Mouse (Mus musculus): ENCODE results near the gene Defb23. TPM values are rescaled to one million over a fixed set of nuclear protein-coding genes. Genes with fewer than 3 reads are reported as not detected.

The Defb23 gene
- not detected in 2 replicates for polyA plus RNA-seq (2015; fragmentation: Nextera tagmentation; extraction: Ambion mirVana)

- H3K4me2 ChIP-seq (ENCODE audit: low read length): no peak within 1 kb of the TSS
- no peak within 1 kb of the TSS for H3K27ac ChIP-seq (ENCODE audit: low read depth, low read length)
- no peaks in the 10 kb centered on the region for H3K36me3 ChIP-seq (ENCODE audit: control insufficient read depth, insufficient read depth, low read length)
- H3K27me3 ChIP-seq (replicated peaks; ENCODE audit: control insufficient read depth, insufficient read depth, low read length): no peaks in the 10 kb centered on the region
- no peak for ATAC-seq
- H3K4me3 ChIP-seq (ENCODE audit: low read length): no peak within 1 kb of the TSS
- H3K4me1 ChIP-seq (ENCODE audit: control insufficient read depth, insufficient read depth, low read depth, low read length): no peaks in the 10 kb centered on the region
- 0 out of 2 replicates have a peak, but pooled peaks cover 2% of the 10 kb centered on the region for H3K9me3 ChIP-seq (ENCODE audit: control insufficient read depth, low read length)
- no peak within 1 kb of the TSS for H3K9ac ChIP-seq (ENCODE audit: low read depth, low read length)
- WGBS: 92% methylated on average over 3 of the region's 3 CpGs
These were observed at the start of gene Defb23 for GRCm38 (mm10) chr2:152464570-152465150. Gene Defb23, minus strand, starts transcription at chr2:152464620.

- no peak within 1 kb of the TSS for H3K9ac ChIP-seq (ENCODE audit: low read depth, low read length)
- WGBS: 50% methylated on average over 1 of the region's 1 CpGs
- no peak within 1 kb of the TSS for H3K4me2 ChIP-seq (ENCODE audit: low read length)
- H3K27ac ChIP-seq (ENCODE audit: low read depth, low read length): no peak within 1 kb of the TSS
- no peaks in the 10 kb centered on the region for H3K4me1 ChIP-seq (ENCODE audit: control insufficient read depth, insufficient read depth, low read depth, low read length)
- H3K27me3 ChIP-seq (replicated peaks; ENCODE audit: control insufficient read depth, insufficient read depth, low read length): no peaks in the 10 kb centered on the region
- no peak within 1 kb of the TSS for H3K4me3 ChIP-seq (ENCODE audit: low read length)
- no peak for ATAC-seq
- H3K9me3 ChIP-seq (ENCODE audit: control insufficient read depth, low read length): no peaks in the 10 kb centered on the region
- no peaks in the 10 kb centered on the region for H3K36me3 ChIP-seq (ENCODE audit: control insufficient read depth, insufficient read depth, low read length)
These were observed 47.2 kb upstream of the Defb23 start, which contains the start of gene Defb26 for GRCm38 (mm10) chr2:152511592-152511991. Gene Defb26, minus strand, starts transcription at chr2:152511692.

DNA sequence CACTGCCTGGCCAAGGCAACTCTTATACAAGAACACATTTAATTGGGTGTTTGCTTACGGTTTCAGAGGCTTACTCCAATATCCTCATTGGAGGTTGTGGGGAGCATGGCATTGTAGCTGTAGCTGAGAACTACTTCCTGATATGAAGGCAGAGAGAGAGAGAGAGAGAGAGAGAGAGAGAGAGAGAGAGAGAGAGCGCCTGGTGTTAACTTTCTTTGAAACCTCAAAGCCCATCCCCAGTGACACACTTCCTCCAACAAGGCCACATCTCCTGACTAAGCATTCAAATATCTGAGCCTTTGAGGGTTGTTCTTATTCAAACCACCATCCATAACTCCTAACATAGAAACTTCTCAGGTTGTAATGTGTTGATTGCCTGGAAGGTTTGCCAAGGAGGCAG is 39.5 kb upstream of the Defb23 start:
- Histone ChIP-seq H3K27me3 (replicated peaks; ENCODE audit: control insufficient read depth, insufficient read depth, low read length) (no peaks in the 10 kb centered on the region), H3K36me3 (ENCODE audit: control insufficient read depth, insufficient read depth, low read length) (no peaks in the 10 kb centered on the region), H3K4me3 (ENCODE audit: low read length) (no peak overlapping the region), H3K27ac (ENCODE audit: low read depth, low read length) (no peak overlapping the region), H3K4me1 (ENCODE audit: control insufficient read depth, insufficient read depth, low read depth, low read length) (no peaks in the 10 kb centered on the region), H3K9ac (ENCODE audit: low read depth, low read length) (no peak overlapping the region), H3K4me2 (ENCODE audit: low read length) (no peak overlapping the region), H3K9me3 (ENCODE audit: control insufficient read depth, low read length) (no peaks in the 10 kb centered on the region)
- ATAC-seq: no peak
- 87% methylated on average over 2 of the region's 2 CpGs for WGBS

GRCm38 (mm10) chr2:152500863-152501229 is 36.4 kb upstream of the Defb23 start:
- Histone ChIP-seq H3K27ac (ENCODE audit: low read depth, low read length) (no peak overlapping the region), H3K4me2 (ENCODE audit: low read length) (no peak overlapping the region), H3K4me3 (ENCODE audit: low read length) (no peak overlapping the region), H3K4me1 (ENCODE audit: control insufficient read depth, insufficient read depth, low read depth, low read length) (no peaks in the 10 kb centered on the region), H3K27me3 (replicated peaks; ENCODE audit: control insufficient read depth, insufficient read depth, low read length) (no peaks in the 10 kb centered on the region), H3K9ac (ENCODE audit: low read depth, low read length) (no peak overlapping the region), H3K9me3 (ENCODE audit: control insufficient read depth, low read length) (no peaks in the 10 kb centered on the region), H3K36me3 (ENCODE audit: control insufficient read depth, insufficient read depth, low read length) (no peaks in the 10 kb centered on the region)
- WGBS: 76% methylated on average over 6 of the region's 6 CpGs
- no peak for ATAC-seq

GRCm38 (mm10) chr2:152500204-152500862 is 35.9 kb upstream of the Defb23 start:
- Histone ChIP-seq H3K9me3 (ENCODE audit: control insufficient read depth, low read length) (no peaks in the 10 kb centered on the region), H3K9ac (ENCODE audit: low read depth, low read length) (no peak overlapping the region), H3K4me2 (ENCODE audit: low read length) (no peak overlapping the region), H3K27ac (ENCODE audit: low read depth, low read length) (no peak overlapping the region), H3K4me1 (ENCODE audit: control insufficient read depth, insufficient read depth, low read depth, low read length) (no peaks in the 10 kb centered on the region), H3K36me3 (ENCODE audit: control insufficient read depth, insufficient read depth, low read length) (no peaks in the 10 kb centered on the region), H3K4me3 (ENCODE audit: low read length) (no peak overlapping the region), H3K27me3 (replicated peaks; ENCODE audit: control insufficient read depth, insufficient read depth, low read length) (no peaks in the 10 kb centered on the region)
- WGBS: 76% methylated on average over 7 of the region's 7 CpGs
- ATAC-seq: no peak

- no peak overlapping the region for H3K9ac ChIP-seq (ENCODE audit: low read depth, low read length)
- no peaks in the 10 kb centered on the region for H3K27me3 ChIP-seq (replicated peaks; ENCODE audit: control insufficient read depth, insufficient read depth, low read length)
- no peak overlapping the region for H3K27ac ChIP-seq (ENCODE audit: low read depth, low read length)
- 79% methylated on average over 6 of the region's 6 CpGs for WGBS
- H3K4me1 ChIP-seq (ENCODE audit: control insufficient read depth, insufficient read depth, low read depth, low read length): no peaks in the 10 kb centered on the region
- H3K4me3 ChIP-seq (ENCODE audit: low read length): no peak overlapping the region
- no peaks in the 10 kb centered on the region for H3K9me3 ChIP-seq (ENCODE audit: control insufficient read depth, low read length)
- no peak for ATAC-seq
- no peaks in the 10 kb centered on the region for H3K36me3 ChIP-seq (ENCODE audit: control insufficient read depth, insufficient read depth, low read length)
- no peak overlapping the region for H3K4me2 ChIP-seq (ENCODE audit: low read length)
These were observed 33.6 kb upstream of the Defb23 start for GRCm38 (mm10) chr2:152498020-152498419.

- ATAC-seq: no peak
- no peak overlapping the region for H3K4me2 ChIP-seq (ENCODE audit: low read length)
- H3K36me3 ChIP-seq (ENCODE audit: control insufficient read depth, insufficient read depth, low read length): no peaks in the 10 kb centered on the region
- no peak overlapping the region for H3K27ac ChIP-seq (ENCODE audit: low read depth, low read length)
- 74% methylated on average over 6 of the region's 6 CpGs for WGBS
- H3K4me3 ChIP-seq (ENCODE audit: low read length): no peak overlapping the region
- H3K27me3 ChIP-seq (replicated peaks; ENCODE audit: control insufficient read depth, insufficient read depth, low read length): no peaks in the 10 kb centered on the region
- H3K9ac ChIP-seq (ENCODE audit: low read depth, low read length): no peak overlapping the region
- H3K4me1 ChIP-seq (ENCODE audit: control insufficient read depth, insufficient read depth, low read depth, low read length): no peaks in the 10 kb centered on the region
- no peaks in the 10 kb centered on the region for H3K9me3 ChIP-seq (ENCODE audit: control insufficient read depth, low read length)
These were observed 28.7 kb upstream of the Defb23 start for GRCm38 (mm10) chr2:152493151-152493550.

DNA sequence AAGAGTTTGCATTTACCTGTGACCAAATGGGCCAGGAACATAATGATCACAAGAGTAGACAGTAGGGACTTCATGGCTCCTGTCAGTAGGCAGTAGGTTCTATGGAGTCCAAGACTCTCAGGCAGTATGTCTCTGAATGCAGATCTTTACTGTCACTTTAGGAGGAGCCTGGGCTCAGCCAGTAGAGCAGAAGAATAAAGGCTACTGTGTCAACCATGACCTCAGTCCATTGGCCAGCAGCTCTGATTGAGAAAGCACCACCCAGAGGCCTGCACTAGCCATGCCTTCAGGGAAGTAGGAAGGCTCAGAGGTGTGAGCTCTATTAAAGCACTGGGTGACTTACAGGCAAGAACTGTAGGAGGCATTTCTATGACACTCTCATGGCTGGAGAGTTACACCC is 25.6 kb upstream of the Defb23 start, which contains the start of gene Defb22:
TSS of gene Defb22 (minus strand) at position 101 of the 400 bp plus-strand sequence.
- ATAC-seq: no peak
- H3K4me3 ChIP-seq (ENCODE audit: low read length): no peak within 1 kb of the TSS
- no peak within 1 kb of the TSS for H3K9ac ChIP-seq (ENCODE audit: low read depth, low read length)
- no peaks in the 10 kb centered on the region for H3K36me3 ChIP-seq (ENCODE audit: control insufficient read depth, insufficient read depth, low read length)
- H3K4me2 ChIP-seq (ENCODE audit: low read length): no peak within 1 kb of the TSS
- H3K27me3 ChIP-seq (replicated peaks; ENCODE audit: control insufficient read depth, insufficient read depth, low read length): no peaks in the 10 kb centered on the region
- no peaks in the 10 kb centered on the region for H3K9me3 ChIP-seq (ENCODE audit: control insufficient read depth, low read length)
- no peak within 1 kb of the TSS for H3K27ac ChIP-seq (ENCODE audit: low read depth, low read length)
- no peaks in the 10 kb centered on the region for H3K4me1 ChIP-seq (ENCODE audit: control insufficient read depth, insufficient read depth, low read depth, low read length)

GRCm38 (mm10) chr2:152487024-152487423 is 22.6 kb upstream of the Defb23 start:
- H3K9me3 ChIP-seq (ENCODE audit: control insufficient read depth, low read length): no peaks in the 10 kb centered on the region
- no peak overlapping the region for H3K4me2 ChIP-seq (ENCODE audit: low read length)
- no peaks in the 10 kb centered on the region for H3K27me3 ChIP-seq (replicated peaks; ENCODE audit: control insufficient read depth, insufficient read depth, low read length)
- no peaks in the 10 kb centered on the region for H3K36me3 ChIP-seq (ENCODE audit: control insufficient read depth, insufficient read depth, low read length)
- ATAC-seq: no peak
- H3K4me1 ChIP-seq (ENCODE audit: control insufficient read depth, insufficient read depth, low read depth, low read length): no peaks in the 10 kb centered on the region
- 80% methylated on average over 2 of the region's 2 CpGs for WGBS
- H3K27ac ChIP-seq (ENCODE audit: low read depth, low read length): no peak overlapping the region
- no peak overlapping the region for H3K9ac ChIP-seq (ENCODE audit: low read depth, low read length)
- H3K4me3 ChIP-seq (ENCODE audit: low read length): no peak overlapping the region
